Mouse (Mus musculus): ENCODE data around the gene Ajm1. TPM values are rescaled to one million over a fixed set of nuclear protein-coding genes. Genes with fewer than 3 reads are reported as not detected.

Ajm1 gene
- polyA plus RNA-seq, 1 experiment: 115 TPM

DNA sequence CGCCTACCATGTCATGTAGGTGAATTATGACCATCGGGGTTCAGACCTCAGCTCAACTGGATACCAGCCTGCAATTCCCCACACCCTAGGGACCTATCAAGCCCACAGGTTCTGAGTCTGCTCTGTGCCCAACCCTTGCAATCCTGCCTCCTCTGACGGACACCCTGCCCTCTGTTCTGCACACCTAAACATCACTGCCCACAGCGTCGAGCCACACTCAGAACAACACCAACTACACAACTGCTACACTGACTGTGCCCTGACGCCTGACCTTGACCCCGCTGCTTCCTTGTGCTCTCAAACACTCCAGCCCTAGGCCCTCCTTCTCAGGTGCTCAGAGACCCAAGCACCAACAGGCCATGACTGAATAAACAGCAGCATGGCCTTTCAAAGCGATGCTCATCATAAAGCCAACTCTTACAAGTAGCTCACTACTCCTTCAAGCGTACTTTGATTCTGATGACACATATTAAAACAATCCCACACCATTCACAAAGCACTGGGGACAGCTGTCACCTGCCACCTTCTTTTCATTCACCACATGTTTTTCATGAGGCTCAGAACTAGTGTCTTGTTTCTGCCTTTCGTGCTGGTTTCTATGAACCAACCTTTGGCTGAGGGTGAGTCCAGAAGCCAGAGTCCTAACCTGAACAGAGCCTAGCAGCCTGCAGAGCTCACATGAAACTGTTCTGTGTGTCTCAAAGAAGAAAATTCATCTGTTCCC is 39.8 kb downstream of the Ajm1 start:
- Histone ChIP-seq H3K4me3 (ENCODE audit: insufficient read depth, low read length) (no peak overlapping the region), H3K27ac (ENCODE audit: insufficient read depth, low read length) (no peak overlapping the region)
- TF ChIP-seq POLR2A (IDR thresholded peaks at IDR 0.05; ENCODE audit: extremely low read depth, insufficient read depth, low read length) (no peak), CTCF (IDR thresholded peaks at IDR 0.05; ENCODE audit: extremely low read depth, insufficient read depth, low read length) (no peak)

DNA sequence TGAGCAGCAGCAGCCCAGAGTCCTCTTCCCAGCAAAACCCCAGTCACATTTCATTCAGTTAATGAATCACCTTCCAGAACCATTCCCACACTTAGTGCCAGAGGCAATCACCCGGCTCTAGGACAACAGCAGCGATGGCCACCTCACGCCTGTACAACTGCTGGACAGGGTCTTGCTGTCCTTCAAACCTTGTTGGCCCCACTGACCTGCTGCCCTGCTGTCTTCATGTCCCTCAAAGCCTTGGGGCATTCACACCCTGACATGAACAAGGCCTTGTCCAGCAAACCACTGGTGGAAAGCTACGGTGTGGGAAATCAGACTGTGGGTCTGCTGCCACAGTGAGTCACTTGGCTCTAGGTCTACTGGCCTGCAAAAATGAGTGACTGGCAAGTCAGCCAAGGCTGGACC is 41.0 kb downstream of the Ajm1 start:
- Histone ChIP-seq H3K27ac (ENCODE audit: insufficient read depth, low read length) (no peak overlapping the region), H3K4me3 (ENCODE audit: insufficient read depth, low read length) (no peak overlapping the region), H3K4me1 (ENCODE audit: control insufficient read depth, insufficient read depth, low read length) (no peaks in the 10 kb centered on the region)
- TF ChIP-seq POLR2A (IDR thresholded peaks at IDR 0.05; ENCODE audit: extremely low read depth, insufficient read depth, low read length): no peak
- no peak for TF ChIP-seq CTCF (IDR thresholded peaks at IDR 0.05; ENCODE audit: extremely low read depth, insufficient read depth, low read length)

More for the DNA sequence above, 39.8 kb downstream of the Ajm1 start:
- H3K4me1 ChIP-seq (ENCODE audit: control insufficient read depth, insufficient read depth, low read length): no peaks in the 10 kb centered on the region

DNA sequence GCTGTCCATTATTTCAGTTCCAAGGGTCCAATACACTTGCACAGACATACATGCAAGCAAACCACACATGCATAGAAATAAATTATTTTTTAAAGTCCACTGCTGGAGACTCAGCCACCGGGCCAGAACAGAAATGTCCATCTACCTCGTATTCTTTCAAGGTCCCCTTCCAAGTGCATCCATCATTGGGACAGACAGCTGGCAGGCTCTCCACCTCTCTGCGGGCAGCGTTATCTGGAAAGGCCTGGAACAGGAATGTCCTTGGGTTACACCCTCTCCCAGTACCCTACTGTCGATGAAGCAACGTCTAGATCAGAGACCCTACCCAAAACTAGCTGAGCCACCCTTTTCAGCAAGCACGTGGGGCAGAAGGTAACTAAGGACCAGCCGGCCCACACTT is 45.0 kb downstream of the Ajm1 start:
- no peaks in the 10 kb centered on the region for H3K4me1 ChIP-seq (ENCODE audit: control insufficient read depth, insufficient read depth, low read length)

DNA sequence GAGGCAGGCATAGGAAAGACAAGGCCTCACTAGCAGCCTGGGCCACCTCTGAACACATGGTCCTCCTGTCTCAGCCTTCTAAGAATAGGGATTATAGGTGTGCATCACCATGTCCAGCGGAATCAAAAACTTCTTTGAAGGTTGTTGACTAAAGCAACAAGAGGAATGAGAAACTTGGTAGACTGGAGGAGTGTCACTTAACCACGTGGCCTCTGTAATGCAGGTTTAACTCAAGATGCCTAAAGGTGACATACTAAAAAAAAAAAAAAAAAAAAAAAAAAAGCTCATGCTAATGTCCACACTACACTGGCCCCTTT is 46.7 kb downstream of the Ajm1 start:
- Histone ChIP-seq H3K4me1 (ENCODE audit: control insufficient read depth, insufficient read depth, low read length) (no peaks in the 10 kb centered on the region), H3K27ac (ENCODE audit: insufficient read depth, low read length) (no peak overlapping the region), H3K4me3 (ENCODE audit: insufficient read depth, low read length) (no peak overlapping the region)
- TF ChIP-seq CTCF (IDR thresholded peaks at IDR 0.05; ENCODE audit: extremely low read depth, insufficient read depth, low read length) (no peak), POLR2A (IDR thresholded peaks at IDR 0.05; ENCODE audit: extremely low read depth, insufficient read depth, low read length) (no peak)

More for the DNA sequence above, 45.0 kb downstream of the Ajm1 start:
- Histone ChIP-seq H3K4me3 (ENCODE audit: insufficient read depth, low read length) (no peak overlapping the region), H3K27ac (ENCODE audit: insufficient read depth, low read length) (no peak overlapping the region)
- TF ChIP-seq CTCF (IDR thresholded peaks at IDR 0.05; ENCODE audit: extremely low read depth, insufficient read depth, low read length): no peak

DNA sequence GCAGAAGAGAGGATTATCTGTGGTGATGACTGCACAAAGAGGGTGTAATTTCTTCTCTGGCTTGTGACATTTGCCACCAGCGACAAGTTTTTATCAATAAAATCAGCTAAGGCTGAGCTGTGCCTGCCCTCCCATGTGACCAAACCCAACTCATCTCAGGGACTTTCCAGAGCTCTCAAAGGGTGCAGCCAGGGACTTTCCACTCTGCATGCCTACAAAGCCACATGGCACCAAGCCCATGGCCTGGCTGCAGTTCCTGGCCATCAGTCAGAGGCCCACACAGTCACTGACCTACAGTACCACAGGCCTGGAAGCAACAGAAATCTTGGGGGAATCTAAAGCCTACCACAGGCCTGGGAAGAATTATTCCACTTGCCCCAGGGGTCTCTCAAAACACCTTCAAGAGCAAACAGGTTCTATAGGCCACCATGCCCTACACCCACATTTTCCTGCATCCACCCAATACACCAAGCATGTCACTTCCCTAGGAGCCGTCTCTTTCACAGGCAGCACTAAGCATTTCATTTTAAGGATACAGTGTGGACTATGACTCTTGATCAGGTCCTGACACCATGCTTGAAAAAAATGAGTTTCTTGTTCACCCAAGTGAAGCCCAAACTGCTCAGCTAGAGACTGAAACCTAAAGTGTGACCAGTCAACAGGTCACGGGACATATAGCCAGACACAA is 47.2 kb downstream of the Ajm1 start:
- H3K4me1 ChIP-seq (ENCODE audit: control insufficient read depth, insufficient read depth, low read length): no peaks in the 10 kb centered on the region
- H3K4me3 ChIP-seq (ENCODE audit: insufficient read depth, low read length): no peak overlapping the region
- no peak overlapping the region for H3K27ac ChIP-seq (ENCODE audit: insufficient read depth, low read length)
- TF ChIP-seq CTCF (IDR thresholded peaks at IDR 0.05; ENCODE audit: extremely low read depth, insufficient read depth, low read length) (no peak), POLR2A (IDR thresholded peaks at IDR 0.05; ENCODE audit: extremely low read depth, insufficient read depth, low read length) (no peak)

DNA sequence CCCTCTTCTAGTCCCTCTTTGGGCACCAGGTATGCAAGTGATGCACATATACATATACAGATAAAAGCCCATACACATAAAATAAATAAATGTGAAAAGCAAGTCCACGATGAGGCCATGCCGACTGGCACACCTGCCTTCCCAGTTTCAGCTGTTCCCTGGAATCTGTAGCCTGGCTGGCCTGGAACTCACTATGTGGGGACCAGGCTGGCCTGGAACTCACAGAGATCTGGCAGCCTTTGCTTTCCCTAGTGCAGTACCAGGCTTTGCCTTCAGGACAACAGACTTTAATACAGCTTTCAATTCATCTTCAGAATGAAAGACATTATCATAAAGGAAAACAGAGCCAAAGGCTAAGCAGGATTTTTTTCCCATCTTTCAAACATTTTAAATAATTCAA is 47.9 kb downstream of the Ajm1 start:
- H3K27ac ChIP-seq (ENCODE audit: insufficient read depth, low read length): no peak overlapping the region
- no peaks in the 10 kb centered on the region for H3K4me1 ChIP-seq (ENCODE audit: control insufficient read depth, insufficient read depth, low read length)
- no peak overlapping the region for H3K4me3 ChIP-seq (ENCODE audit: insufficient read depth, low read length)
- TF ChIP-seq CTCF (IDR thresholded peaks at IDR 0.05; ENCODE audit: extremely low read depth, insufficient read depth, low read length) (no peak), POLR2A (IDR thresholded peaks at IDR 0.05; ENCODE audit: extremely low read depth, insufficient read depth, low read length) (no peak)

DNA sequence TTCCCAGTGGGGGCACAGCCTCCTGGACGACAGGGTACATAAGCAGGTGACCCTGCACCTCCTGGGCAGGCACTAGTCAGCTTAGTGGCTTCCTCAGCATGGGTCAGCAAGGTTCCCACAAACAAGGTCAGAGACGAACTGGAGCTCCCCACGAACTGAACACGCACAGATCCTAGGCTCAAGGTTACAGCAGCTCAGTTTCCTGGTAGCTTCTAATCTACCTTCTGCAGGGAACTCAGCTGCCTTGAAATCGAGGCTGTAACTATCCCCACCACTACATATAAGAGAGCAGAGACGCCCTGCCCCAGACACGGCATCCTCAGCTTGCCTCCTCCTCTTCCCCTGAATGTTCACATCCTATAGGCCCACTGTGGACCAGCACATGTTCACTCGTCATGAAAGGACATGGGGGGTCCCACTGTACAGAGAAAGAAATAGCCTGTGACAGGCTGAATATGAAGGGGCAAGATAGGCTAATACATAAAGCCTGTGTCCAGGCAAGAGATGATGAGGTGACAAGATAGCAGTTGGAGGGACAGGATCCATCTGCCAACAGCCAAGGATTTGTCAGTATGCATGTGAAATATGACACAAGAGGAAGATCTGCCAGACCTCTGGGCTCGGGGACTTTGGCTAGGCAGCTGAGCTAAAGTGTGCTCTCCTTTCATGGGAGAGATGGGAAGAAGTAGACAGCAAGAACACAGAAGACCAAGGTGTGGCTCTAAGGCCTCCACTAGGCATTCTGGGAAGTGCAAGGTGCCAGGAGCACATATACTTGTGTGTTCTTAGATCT is 54.9 kb downstream of the Ajm1 start:
- TF ChIP-seq POLR2A (IDR thresholded peaks at IDR 0.05; ENCODE audit: extremely low read depth, insufficient read depth, low read length) (no peak), CTCF (IDR thresholded peaks at IDR 0.05; ENCODE audit: extremely low read depth, insufficient read depth, low read length) (no peak)
- H3K4me1 ChIP-seq (ENCODE audit: control insufficient read depth, insufficient read depth, low read length): no peaks in the 10 kb centered on the region
- no peak overlapping the region for H3K4me3 ChIP-seq (ENCODE audit: insufficient read depth, low read length)
- no peak overlapping the region for H3K27ac ChIP-seq (ENCODE audit: insufficient read depth, low read length)

Other genes with a start within 250 kb of the Ajm1 start
- gene Man1b1, start 249.4 kb downstream of the Ajm1 start, polyA plus RNA-seq (2012; rRNA removed): 27.0 and 28.4 TPM in 2 replicates
- 59.8 and 69.1 TPM in 2 replicates for gene Dpp7, start 225.4 kb downstream of the Ajm1 start, polyA plus RNA-seq (2012; rRNA removed)
- gene Uap1l1, start 216.1 kb downstream of the Ajm1 start, polyA plus RNA-seq (2012; rRNA removed): 16.6 and 20.4 TPM in 2 replicates
- 4.0 and 4.4 TPM in 2 replicates for gene Sapcd2, start 209.4 kb downstream of the Ajm1 start, polyA plus RNA-seq (2012; rRNA removed)
- 15.8 and 19.0 TPM in 2 replicates for gene Entpd2, start 185.9 kb downstream of the Ajm1 start, polyA plus RNA-seq (2012; rRNA removed)
- gene Npdc1, start 182.4 kb downstream of the Ajm1 start, polyA plus RNA-seq (2012; rRNA removed): 435 and 468 TPM in 2 replicates
- gene Fut7, start 158.5 kb downstream of the Ajm1 start, polyA plus RNA-seq (2012; rRNA removed): 0.38 and 0.48 TPM in 2 replicates
- 105 and 109 TPM in 2 replicates for gene Abca2, start 153.1 kb downstream of the Ajm1 start, polyA plus RNA-seq (2012; rRNA removed)
- 0.72 and 0.79 TPM in 2 replicates for gene Clic3, start 124.9 kb downstream of the Ajm1 start, polyA plus RNA-seq (2012; rRNA removed)
- gene Paxx, start 120.7 kb downstream of the Ajm1 start, polyA plus RNA-seq (2012; rRNA removed): 137 TPM in 2 replicates
- gene Ptgds, start 111.7 kb downstream of the Ajm1 start, polyA plus RNA-seq (2012; rRNA removed): 2,250 and 2,426 TPM in 2 replicates
- gene Lcn12, start 87.8 kb downstream of the Ajm1 start, polyA plus RNA-seq (2012; rRNA removed): not detected in 2 replicates
- gene Fbxw5, start 81.0 kb downstream of the Ajm1 start, polyA plus RNA-seq (2012; rRNA removed): 44.3 and 46.1 TPM in 2 replicates
- 2.3 and 3.3 TPM in 2 replicates for gene C8g, start 80.0 kb downstream of the Ajm1 start, polyA plus RNA-seq (2012; rRNA removed)
- gene Traf2, start 34.8 kb downstream of the Ajm1 start, polyA plus RNA-seq (2012; rRNA removed): 8.4 and 9.1 TPM in 2 replicates
- 270 and 276 TPM in 2 replicates for gene Edf1, start 23.9 kb downstream of the Ajm1 start, polyA plus RNA-seq (2012; rRNA removed)
- gene Mamdc4, start 6.9 kb downstream of the Ajm1 start, polyA plus RNA-seq (2012; rRNA removed): 1.1 and 1.2 TPM in 2 replicates
- 123 and 129 TPM in 2 replicates for gene Phpt1, start 6.5 kb downstream of the Ajm1 start, polyA plus RNA-seq (2012; rRNA removed)
- gene Rabl6, start 26.8 kb upstream of the Ajm1 start, polyA plus RNA-seq (2012; rRNA removed): 158 and 162 TPM in 2 replicates
- 0.02 TPM in 1 of 2 replicates, not detected in the other for gene Ccdc183, start 35.9 kb upstream of the Ajm1 start, polyA plus RNA-seq (2012; rRNA removed)
- gene Tmem141, start 40.2 kb upstream of the Ajm1 start, polyA plus RNA-seq (2012; rRNA removed): 73.9 and 82.8 TPM in 2 replicates
- 0.30 and 0.33 TPM in 2 replicates for gene Fcna, start 46.3 kb upstream of the Ajm1 start, polyA plus RNA-seq (2012; rRNA removed)
- gene Lcn8, start 71.4 kb upstream of the Ajm1 start, polyA plus RNA-seq (2012; rRNA removed): not detected in 2 replicates
- gene Lcn5, start 76.2 kb upstream of the Ajm1 start, polyA plus RNA-seq (2012; rRNA removed): not detected in 2 replicates
- gene Lcn6, start 95.0 kb upstream of the Ajm1 start, polyA plus RNA-seq (2012; rRNA removed): not detected in 2 replicates
- gene Lcn10, start 101.0 kb upstream of the Ajm1 start, polyA plus RNA-seq (2012; rRNA removed): not detected in 2 replicates
- not detected in 2 replicates for gene Obp2a, start 118.3 kb upstream of the Ajm1 start, polyA plus RNA-seq (2012; rRNA removed)
- gene Bmyc, start 125.0 kb upstream of the Ajm1 start, polyA plus RNA-seq (2012; rRNA removed): 99.6 and 101 TPM in 2 replicates
- 0.15 TPM in 1 of 2 replicates, not detected in the other for gene Obp2b, start 155.3 kb upstream of the Ajm1 start, polyA plus RNA-seq (2012; rRNA removed)
- gene Lcn3, start 183.8 kb upstream of the Ajm1 start, polyA plus RNA-seq (2012; rRNA removed): not detected in 2 replicates
- gene Lcn11, start 195.3 kb upstream of the Ajm1 start, polyA plus RNA-seq (2012; rRNA removed): not detected in 2 replicates
- gene Gm13539, start 200.5 kb upstream of the Ajm1 start, polyA plus RNA-seq (2012; rRNA removed): not detected in 2 replicates
- gene Glt6d1, start 234.1 kb upstream of the Ajm1 start, polyA plus RNA-seq (2012; rRNA removed): not detected in 2 replicates
- not detected in 2 replicates for gene Lcn9, start 241.4 kb upstream of the Ajm1 start, polyA plus RNA-seq (2012; rRNA removed)